Mouse (Mus musculus) spleen, embryonic (tissue): Measurements from ENCODE around the gene Dcaf10.

Experiments used
- CTCF ChIA-PET: fragments of 350-600 bp; sonication (Branson Sonifier 250); formaldehyde crosslinking; loops from one replicate; lab custom pipeline; 2022; lab: Charles Lee

The Dcaf10 gene

GRCm38 (mm10) chr4:45416314-45416713 is 74.4 kb downstream of the Dcaf10 start:
- CTCF ChIA-PET = interaction anchor here (0.6 to 1.0 kb wide), 3 partner anchors 9 to 723 kb away, joined by 3 to 5 read pairs (median 4); no protein-coding TSS in a partner anchor

GRCm38 (mm10) chr4:45418229-45418950 is 76.5 kb downstream of the Dcaf10 start:
- CTCF ChIA-PET = interaction anchor here (0.6 to 0.9 kb wide), 5 partner anchors 86 to 407 kb away, joined by 3 to 8 read pairs (median 3); no protein-coding TSS in a partner anchor

GRCm38 (mm10) chr4:45419051-45419450 is 77.2 kb downstream of the Dcaf10 start:
- CTCF ChIA-PET = interaction anchor here (0.9 kb wide), 1 partner anchor 400 kb away, joined by 3 read pairs; no protein-coding TSS in a partner anchor

GRCm38 (mm10) chr4:45420733-45421132 is 78.8 kb downstream of the Dcaf10 start:
- CTCF ChIA-PET = interaction anchor here (0.6 to 0.7 kb wide), 2 partner anchors 18 to 1700 kb away, joined by 5 to 8 read pairs; no protein-coding TSS in a partner anchor

GRCm38 (mm10) chr4:45421519-45422260 is 79.8 kb downstream of the Dcaf10 start:
- CTCF ChIA-PET = no interaction called here

- CTCF ChIA-PET = no interaction called here
These were observed 80.7 kb downstream of the Dcaf10 start for GRCm38 (mm10) chr4:45422640-45423039.

GRCm38 (mm10) chr4:45423406-45423805 is 81.5 kb downstream of the Dcaf10 start:
- CTCF ChIA-PET = no interaction called here

- CTCF ChIA-PET = no interaction called here
These were observed 85.0 kb downstream of the Dcaf10 start for GRCm38 (mm10) chr4:45426724-45427457.
